Mouse (Mus musculus) lung, adult 2 months (tissue): ENCODE measurements around the gene Prrt1. TPM values are rescaled to one million over a fixed set of nuclear protein-coding genes. Genes with fewer than 3 reads are reported as not detected.

Source experiments
- DNase-seq: peaks from one replicate; pipeline ENCODE4 v3.0.0; 2022
- H3K4me1 ChIP-seq: fragments of 200-500 bp; 2 replicates; pipeline ENCODE4 v1.6.1; 2011; ENCODE audit warnings: low read length; ENCODE audit not compliant: control insufficient read depth, insufficient read depth
- H3K4me3 ChIP-seq: fragments of 200-500 bp; replicated peaks from 2 replicates; pipeline ENCODE3; 2011; ENCODE audit warnings: low read depth, mild to moderate bottlenecking, control low read depth, low read length; ENCODE audit errors: extremely low read depth
- CTCF ChIP-seq: fragments of 200-500 bp; IDR thresholded peaks from 2 replicates; pipeline ENCODE4 v1.5.1; 2011; ENCODE audit warnings: mild to moderate bottlenecking, low read length, control low read depth; ENCODE audit not compliant: insufficient read depth
- POLR2A ChIP-seq: fragments of 200-500 bp; IDR thresholded peaks from 2 replicates; pipeline ENCODE4 v1.6.1; 2011; ENCODE audit warnings: low read depth, mild to moderate bottlenecking, control low read depth, low read length, borderline replicate concordance; ENCODE audit errors: extremely low read depth
- WGBS: fragments of 180-500 bp; shearing (Covaris S2); methylation state at CpG from one replicate; pipeline ENCODE4 v1.1.7; 2018; 5-methylcytosine and 5-hydroxymethylcytosine counted together
- polyA plus RNA-seq: library from polyadenylated mRNA; depleted of rRNA; stranded (reverse); fragments of >200 nt; gene quantifications from 2 replicates; pipeline ENCODE4 v1.2.3, GENCODE M21; 2012

Prrt1 gene
- polyA plus RNA-seq, 1 experiment: 5.2 TPM

DNA sequence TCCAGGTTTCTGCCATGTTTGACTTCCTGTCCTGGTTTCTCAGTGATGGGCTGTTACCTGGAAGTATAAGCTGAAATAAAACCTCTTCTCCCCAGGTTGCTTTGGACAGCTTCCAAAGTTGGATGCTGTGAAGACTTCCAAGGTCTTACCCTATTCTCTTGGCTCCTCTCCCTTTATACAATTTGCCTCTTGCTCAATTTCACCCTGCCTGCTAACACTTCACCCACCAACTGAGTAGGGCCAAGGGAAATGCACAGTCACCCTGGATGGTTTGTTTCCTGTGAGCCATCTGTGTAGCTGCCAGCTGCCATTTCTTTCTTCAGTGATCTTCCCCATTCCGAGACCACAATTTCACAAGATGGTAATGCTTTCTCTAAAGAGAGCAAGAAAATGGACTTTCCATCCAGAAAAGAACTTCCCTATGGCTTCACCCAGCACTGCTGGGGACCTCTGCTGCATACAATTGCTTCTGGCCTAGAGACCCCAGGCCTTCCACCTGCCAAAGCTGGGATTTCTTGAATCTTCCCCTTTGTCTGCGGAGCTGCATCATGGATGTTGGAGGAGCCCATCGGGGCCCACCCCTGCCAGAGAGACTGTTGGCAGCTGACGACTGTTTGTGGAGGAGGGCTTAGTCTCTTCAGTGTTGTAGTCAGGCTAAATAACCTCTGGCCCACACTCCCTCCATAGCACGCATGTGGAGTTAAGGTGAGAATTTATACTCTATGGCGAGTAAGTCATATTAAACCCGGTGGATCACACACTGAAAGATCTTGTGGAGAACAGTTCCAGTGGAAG is 10.3 kb downstream of the Prrt1 start:
- no peaks in the 10 kb centered on the region; the same call in 1 of the 2 replicates for H3K4me1 ChIP-seq
- no peak for TF ChIP-seq CTCF
- no peak for TF ChIP-seq POLR2A
- no peak for DNase-seq
- 82% methylated on average over 7 of the region's 7 CpGs for WGBS
- no peak overlapping the region for H3K4me3 ChIP-seq

DNA sequence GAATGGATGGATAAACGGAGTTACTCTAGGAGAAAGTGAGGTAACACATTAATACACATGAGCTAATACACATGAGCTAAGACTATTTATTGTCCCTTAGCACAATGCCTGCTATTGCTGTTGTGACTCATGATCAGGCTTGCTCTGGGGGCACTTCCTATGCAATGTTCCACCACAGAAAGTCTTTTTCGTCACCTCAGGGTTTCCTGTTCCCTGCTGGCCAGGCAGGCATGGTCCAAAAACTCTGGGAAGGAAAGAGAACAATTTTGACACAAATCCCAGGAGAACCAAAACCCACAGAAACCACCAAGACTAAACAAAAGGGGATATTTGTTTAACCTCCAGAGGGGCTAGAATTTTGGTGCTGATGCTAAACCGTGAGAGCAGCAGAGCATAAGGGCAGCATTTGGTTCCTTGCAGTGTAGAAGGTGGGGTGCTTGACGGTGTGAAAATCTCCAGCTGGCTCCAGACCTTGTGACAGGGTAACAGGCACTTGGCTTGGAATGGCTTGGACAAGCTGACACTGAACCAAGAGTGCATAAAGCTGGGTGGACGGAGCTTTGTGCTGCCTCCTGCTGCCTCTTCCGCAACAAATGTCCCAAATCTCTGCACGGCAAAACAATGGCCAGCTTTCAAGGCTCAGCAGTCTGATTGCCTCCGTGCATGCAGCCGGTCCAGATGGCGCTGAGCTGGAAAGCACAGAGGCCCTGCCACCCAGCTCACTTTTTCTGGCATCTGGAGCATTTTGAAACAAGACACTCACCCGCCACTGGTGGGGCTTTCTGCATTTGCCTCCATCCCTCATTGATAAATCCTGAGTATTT is 11.7 kb downstream of the Prrt1 start:
- H3K4me3 ChIP-seq: no peak overlapping the region
- H3K4me1 ChIP-seq: peaks cover 5% of the 10 kb centered on the region
- no peak for DNase-seq
- TF ChIP-seq CTCF: peak; percentile 10; the same call in 1 of the 2 replicates
- TF ChIP-seq POLR2A: no peak
- WGBS: 24% methylated on average over 11 of the region's 11 CpGs

- Histone ChIP-seq H3K4me1 (peaks cover 5% of the 10 kb centered on the region), H3K4me3 (no peak overlapping the region)
- TF ChIP-seq CTCF (no peak), POLR2A (no peak)
- WGBS: 67% methylated on average over 3 of the region's 3 CpGs
- DNase-seq: no peak
These were observed 12.6 kb downstream of the Prrt1 start for GRCm38 (mm10) chr17:34641945-34642344.

DNA sequence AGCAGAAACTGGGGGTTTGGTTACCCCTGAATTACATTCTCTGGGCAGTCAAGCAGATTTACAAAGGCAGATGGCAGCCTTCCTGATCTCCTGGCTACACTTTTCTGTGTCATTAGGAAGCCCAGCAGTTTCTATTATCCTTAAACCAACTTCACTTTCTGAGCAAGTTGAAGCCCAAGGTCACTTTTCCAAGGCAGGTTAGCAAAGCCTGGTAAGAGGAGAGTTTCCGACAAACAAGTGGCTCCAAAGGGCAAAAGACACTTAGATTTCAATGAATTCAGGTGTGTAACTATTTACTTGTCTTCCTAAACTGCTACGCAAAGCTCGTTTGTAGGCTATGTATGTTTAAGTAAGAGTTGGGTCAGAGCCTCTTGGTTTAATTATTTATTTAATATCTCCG is 14.0 kb downstream of the Prrt1 start:
- no peak for DNase-seq
- TF ChIP-seq CTCF (no peak), POLR2A (no peak)
- WGBS: 84% methylated on average over 4 of the region's 4 CpGs
- Histone ChIP-seq H3K4me1 (peaks cover 5% of the 10 kb centered on the region), H3K4me3 (no peak overlapping the region)

DNA sequence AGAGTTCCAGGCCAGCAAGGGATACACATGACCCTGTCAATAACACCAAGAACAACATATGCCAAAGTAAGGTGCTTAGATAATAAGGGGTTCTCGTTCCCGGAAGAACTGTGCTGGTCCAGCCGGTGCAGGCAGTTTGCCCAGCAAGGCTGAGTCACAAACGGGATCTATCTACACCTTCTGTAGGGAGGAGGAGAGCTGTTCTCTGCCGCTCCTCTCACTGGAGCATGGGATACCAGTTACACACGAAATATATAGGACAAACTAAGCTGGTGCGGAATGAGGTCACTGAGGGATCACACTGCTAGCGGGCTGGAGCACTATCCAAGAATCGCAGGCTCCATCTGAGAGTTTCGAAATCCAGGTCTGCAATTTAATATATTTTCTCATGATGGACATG is 14.6 kb downstream of the Prrt1 start:
- Histone ChIP-seq H3K4me1 (peaks cover 5% of the 10 kb centered on the region), H3K4me3 (no peak overlapping the region)
- 71% methylated on average over 10 of the region's 10 CpGs for WGBS
- TF ChIP-seq CTCF: no peak
- no peak for TF ChIP-seq POLR2A
- DNase-seq: no peak

GRCm38 (mm10) chr17:34644608-34645007 is 15.3 kb downstream of the Prrt1 start, which contains the start of gene Fkbpl:
Fkbpl (plus strand) TSS chr17:34644764.
- DNase-seq: peak; percentile 96
- TF ChIP-seq CTCF (no peak), POLR2A (peak; percentile 51; the same call in 1 of the 2 replicates)
- peak within 1 kb of the TSS; percentile 73 for H3K4me3 ChIP-seq
- under 1% methylated on average over 16 of the region's 16 CpGs for WGBS
- H3K4me1 ChIP-seq: peaks cover 5% of the 10 kb centered on the region

DNA sequence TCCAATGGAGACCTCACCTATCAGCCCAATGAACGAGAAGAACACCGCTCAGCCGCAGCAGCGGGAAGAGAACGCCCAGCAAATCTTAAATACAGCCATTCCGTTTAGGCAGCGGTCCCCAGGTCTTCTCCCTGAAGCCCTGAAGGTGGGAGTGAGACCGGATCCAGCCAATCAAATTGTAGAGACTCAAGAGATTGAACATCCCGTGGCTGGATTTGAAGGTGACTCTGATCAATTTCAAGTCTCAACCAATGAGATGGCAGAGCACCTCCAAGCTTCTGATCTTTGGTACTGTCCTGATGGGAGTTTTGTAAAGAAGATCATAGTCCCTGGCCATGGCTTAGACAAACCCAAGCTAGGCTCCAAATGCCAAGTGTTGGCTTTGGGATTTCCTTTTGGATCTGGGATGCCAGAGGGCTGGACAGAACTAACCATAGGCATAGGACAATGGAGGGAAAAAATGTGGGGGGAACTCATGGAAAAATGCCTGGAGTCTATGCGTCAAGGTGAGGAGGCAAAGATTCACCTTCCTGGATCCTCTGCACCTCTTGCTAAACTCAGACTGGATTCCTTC is 16.0 kb downstream of the Prrt1 start:
- TF ChIP-seq CTCF (no peak), POLR2A (no peak)
- Histone ChIP-seq H3K4me1 (peaks cover 5% of the 10 kb centered on the region), H3K4me3 (peak overlapping the region; percentile 73)
- 42% methylated on average over 10 of the region's 10 CpGs for WGBS
- DNase-seq: no peak

DNA sequence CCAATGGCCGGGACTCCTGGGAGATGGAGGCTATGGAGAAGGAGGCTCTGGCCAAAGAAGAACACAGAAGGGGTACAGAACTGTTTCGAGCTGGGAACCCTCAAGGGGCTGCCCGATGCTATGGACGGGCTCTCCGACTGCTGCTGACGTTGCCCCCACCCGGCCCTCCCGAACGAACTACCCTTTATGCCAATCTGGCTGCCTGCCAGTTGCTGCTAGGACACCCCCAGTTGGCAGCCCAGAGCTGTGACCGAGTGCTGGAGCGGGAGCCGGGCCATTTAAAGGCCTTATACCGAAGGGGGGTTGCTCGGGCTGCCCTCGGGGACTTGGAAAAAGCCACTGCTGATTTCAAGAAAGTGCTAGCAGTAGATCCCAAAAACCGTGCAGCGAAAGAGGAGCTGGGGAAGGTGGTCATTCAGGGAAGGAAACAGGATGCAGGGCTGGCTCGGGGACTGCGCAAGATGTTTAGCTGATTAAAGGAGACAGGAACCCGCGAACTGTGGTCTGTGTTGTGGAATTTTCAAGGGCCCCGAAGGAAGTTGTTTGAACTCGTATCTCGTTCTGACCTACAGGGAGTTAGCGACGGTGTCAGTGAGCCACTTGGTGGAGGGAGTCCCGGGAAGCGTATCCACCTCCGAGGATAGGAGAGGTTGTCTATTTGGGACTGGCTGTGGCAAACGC is 16.6 kb downstream of the Prrt1 start:
- 65% methylated on average over 30 of the region's 30 CpGs for WGBS
- DNase-seq: no peak
- TF ChIP-seq CTCF (no peak), POLR2A (no peak)
- Histone ChIP-seq H3K4me3 (no peak overlapping the region), H3K4me1 (peaks cover 5% of the 10 kb centered on the region)
